Mouse (Mus musculus): ENCODE results near the gene Cdkl4. TPM values are rescaled to one million over a fixed set of nuclear protein-coding genes. Genes with fewer than 3 reads are reported as not detected.

Gene Cdkl4
- polyA plus RNA-seq, 1 experiment, result 0.25 TPM

DNA sequence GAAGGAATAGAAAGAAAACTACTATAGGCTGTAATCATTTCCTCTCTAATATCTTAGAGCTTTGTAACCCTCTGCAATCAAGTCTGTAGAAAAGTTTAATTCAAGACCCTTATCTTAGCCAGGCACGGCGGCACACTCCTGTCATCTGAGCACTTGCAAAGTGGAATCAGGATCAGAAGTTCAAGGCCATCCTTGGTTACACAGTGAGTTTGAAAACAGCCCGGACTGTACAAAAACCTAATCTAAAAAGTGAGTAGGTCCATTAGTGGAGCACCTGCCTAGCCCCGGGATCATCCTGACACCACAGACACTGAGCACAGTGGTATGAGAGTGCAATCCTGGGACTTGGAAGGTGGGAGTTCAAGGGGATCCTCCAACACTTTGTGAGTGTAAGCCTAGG lies 84.8 kb downstream of the Cdkl4 start:
- H3K4me3 ChIP-seq (ENCODE audit: insufficient read depth, low read length), result no peak overlapping the region
- TF ChIP-seq POLR2A (IDR thresholded peaks at IDR 0.05; ENCODE audit: borderline replicate concordance, low read depth, low read length) (no peak), CTCF (IDR thresholded peaks at IDR 0.05; ENCODE audit: low read depth, low read length) (no peak)
- H3K4me1 ChIP-seq (ENCODE audit: control insufficient read depth, insufficient read depth, low read length), result peaks cover 9% of the 10 kb centered on the region
- H3K27ac ChIP-seq (ENCODE audit: insufficient read depth, low read depth, low read length), result no peak overlapping the region

DNA sequence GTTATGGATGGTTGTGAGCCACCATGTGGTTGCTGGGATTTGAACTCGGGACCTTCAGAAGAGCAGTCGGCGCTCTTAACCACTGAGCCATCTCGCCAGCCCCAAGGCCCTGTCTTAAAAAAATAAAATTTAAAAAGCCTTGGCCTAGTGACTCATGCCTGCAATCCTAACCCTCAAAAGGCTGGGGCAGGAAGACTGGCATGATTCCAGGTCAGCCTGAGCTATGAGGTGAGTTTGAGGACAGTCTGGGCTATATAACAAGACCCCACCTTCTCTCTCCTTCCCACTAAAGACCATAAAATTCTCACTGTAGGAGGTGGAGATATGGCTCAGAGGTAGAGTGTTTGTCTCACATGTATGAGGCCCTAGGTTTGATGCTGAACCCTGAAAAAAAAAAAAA lies 85.3 kb downstream of the Cdkl4 start:
- no peak overlapping the region for H3K4me3 ChIP-seq (ENCODE audit: insufficient read depth, low read length)
- no peak overlapping the region for H3K27ac ChIP-seq (ENCODE audit: insufficient read depth, low read depth, low read length)
- TF ChIP-seq POLR2A (IDR thresholded peaks at IDR 0.05; ENCODE audit: borderline replicate concordance, low read depth, low read length), result no peak
- no peak for TF ChIP-seq CTCF (IDR thresholded peaks at IDR 0.05; ENCODE audit: low read depth, low read length)
- peaks cover 7% of the 10 kb centered on the region for H3K4me1 ChIP-seq (ENCODE audit: control insufficient read depth, insufficient read depth, low read length)

DNA sequence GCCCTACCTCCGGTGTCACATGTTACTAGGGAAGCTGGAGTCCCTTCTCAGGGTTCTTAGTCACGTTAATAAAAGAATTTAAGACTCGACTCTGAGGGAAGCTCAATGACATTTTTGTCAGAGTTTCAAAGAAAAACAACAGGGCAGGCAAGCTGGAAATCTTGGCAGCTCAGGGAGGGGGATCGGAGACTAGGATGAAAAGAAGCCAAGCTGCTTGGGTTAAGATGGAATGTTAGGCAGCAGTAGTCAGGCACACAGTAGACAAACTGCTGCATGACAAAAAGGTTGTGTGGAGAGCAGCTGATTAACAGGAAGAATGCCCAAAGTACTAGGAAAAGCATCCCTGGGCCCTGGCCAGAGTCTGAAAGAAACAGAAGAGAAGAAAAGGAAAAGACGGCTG lies 87.4 kb downstream of the Cdkl4 start:
- Histone ChIP-seq H3K4me1 (ENCODE audit: control insufficient read depth, insufficient read depth, low read length) (no peaks in the 10 kb centered on the region), H3K27ac (ENCODE audit: insufficient read depth, low read depth, low read length) (no peak overlapping the region), H3K4me3 (ENCODE audit: insufficient read depth, low read length) (no peak overlapping the region)
- TF ChIP-seq POLR2A (IDR thresholded peaks at IDR 0.05; ENCODE audit: borderline replicate concordance, low read depth, low read length) (no peak), CTCF (IDR thresholded peaks at IDR 0.05; ENCODE audit: low read depth, low read length) (no peak)

DNA sequence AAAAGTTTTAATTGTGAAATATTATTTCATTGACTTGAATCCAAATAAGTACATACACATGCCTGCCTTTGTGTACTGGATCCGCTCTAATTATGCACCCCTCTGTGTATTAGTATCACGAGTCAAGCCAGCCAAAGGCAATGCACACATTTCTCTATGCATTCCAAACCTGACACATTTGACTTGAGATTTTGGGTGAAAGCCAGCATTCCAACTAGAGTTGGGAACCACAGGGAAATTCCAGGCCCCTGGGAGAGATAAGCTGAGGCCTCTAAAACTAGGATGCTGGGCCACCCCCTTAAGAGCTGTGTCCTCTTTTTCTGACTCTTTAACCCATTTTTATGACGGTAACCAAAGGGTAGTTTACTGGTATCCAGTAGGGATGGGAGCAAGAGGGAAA lies 88.7 kb downstream of the Cdkl4 start:
- no peak overlapping the region for H3K27ac ChIP-seq (ENCODE audit: insufficient read depth, low read depth, low read length)

DNA sequence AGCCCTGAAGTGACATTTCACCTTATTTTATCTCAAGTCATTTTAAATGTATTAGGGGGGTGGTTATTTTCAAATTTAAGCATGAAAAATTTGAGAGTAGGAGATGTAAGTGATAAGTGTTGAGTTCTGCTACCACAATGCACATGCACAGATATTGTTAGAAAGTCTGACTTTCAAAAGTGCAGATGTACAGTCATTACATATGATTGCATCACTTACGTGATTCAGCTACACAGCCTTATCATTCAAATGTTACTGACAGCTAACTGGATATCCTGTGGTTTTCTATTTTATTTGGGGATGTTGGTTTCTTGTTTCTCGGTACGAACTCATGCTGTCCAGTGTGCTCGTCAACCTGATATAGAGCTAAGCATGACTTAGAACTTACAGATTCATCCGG lies 92.5 kb downstream of the Cdkl4 start:
- H3K4me3 ChIP-seq (ENCODE audit: insufficient read depth, low read length), result no peak overlapping the region
- no peak for TF ChIP-seq POLR2A (IDR thresholded peaks at IDR 0.05; ENCODE audit: borderline replicate concordance, low read depth, low read length)
- no peak for TF ChIP-seq CTCF (IDR thresholded peaks at IDR 0.05; ENCODE audit: low read depth, low read length)

More for the DNA sequence above, 88.7 kb downstream of the Cdkl4 start:
- Histone ChIP-seq H3K4me1 (ENCODE audit: control insufficient read depth, insufficient read depth, low read length) (no peaks in the 10 kb centered on the region), H3K4me3 (ENCODE audit: insufficient read depth, low read length) (no peak overlapping the region)
- TF ChIP-seq CTCF (IDR thresholded peaks at IDR 0.05; ENCODE audit: low read depth, low read length) (no peak), POLR2A (IDR thresholded peaks at IDR 0.05; ENCODE audit: borderline replicate concordance, low read depth, low read length) (no peak)

DNA sequence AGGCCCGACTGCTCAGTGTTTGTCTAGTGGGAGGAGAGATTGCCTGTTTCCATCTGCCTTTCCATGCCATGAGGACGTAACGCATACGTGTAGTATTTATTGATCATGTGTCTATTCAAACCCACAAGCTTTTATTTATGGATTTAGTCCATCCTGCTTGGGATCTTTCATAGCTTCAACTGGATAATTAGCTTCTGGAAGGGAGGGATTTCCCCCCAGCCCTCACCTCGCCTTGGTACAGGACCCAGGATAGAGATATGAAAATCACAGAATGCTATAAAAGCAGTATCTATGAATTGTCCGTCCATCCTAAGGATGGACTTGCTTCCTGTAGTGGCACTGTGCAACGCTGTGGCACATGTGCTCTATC lies 96.8 kb downstream of the Cdkl4 start:
- Histone ChIP-seq H3K27ac (ENCODE audit: insufficient read depth, low read depth, low read length) (no peak overlapping the region), H3K4me1 (ENCODE audit: control insufficient read depth, insufficient read depth, low read length) (peaks cover 11% of the 10 kb centered on the region), H3K4me3 (ENCODE audit: insufficient read depth, low read length) (peak overlapping the region; percentile 90)
- no peak for TF ChIP-seq POLR2A (IDR thresholded peaks at IDR 0.05; ENCODE audit: borderline replicate concordance, low read depth, low read length)
- no peak for TF ChIP-seq CTCF (IDR thresholded peaks at IDR 0.05; ENCODE audit: low read depth, low read length)

More for the DNA sequence above, 92.5 kb downstream of the Cdkl4 start:
- Histone ChIP-seq H3K27ac (ENCODE audit: insufficient read depth, low read depth, low read length) (no peak overlapping the region), H3K4me1 (ENCODE audit: control insufficient read depth, insufficient read depth, low read length) (peaks cover 7% of the 10 kb centered on the region; the same call in 1 of the 2 replicates)

DNA sequence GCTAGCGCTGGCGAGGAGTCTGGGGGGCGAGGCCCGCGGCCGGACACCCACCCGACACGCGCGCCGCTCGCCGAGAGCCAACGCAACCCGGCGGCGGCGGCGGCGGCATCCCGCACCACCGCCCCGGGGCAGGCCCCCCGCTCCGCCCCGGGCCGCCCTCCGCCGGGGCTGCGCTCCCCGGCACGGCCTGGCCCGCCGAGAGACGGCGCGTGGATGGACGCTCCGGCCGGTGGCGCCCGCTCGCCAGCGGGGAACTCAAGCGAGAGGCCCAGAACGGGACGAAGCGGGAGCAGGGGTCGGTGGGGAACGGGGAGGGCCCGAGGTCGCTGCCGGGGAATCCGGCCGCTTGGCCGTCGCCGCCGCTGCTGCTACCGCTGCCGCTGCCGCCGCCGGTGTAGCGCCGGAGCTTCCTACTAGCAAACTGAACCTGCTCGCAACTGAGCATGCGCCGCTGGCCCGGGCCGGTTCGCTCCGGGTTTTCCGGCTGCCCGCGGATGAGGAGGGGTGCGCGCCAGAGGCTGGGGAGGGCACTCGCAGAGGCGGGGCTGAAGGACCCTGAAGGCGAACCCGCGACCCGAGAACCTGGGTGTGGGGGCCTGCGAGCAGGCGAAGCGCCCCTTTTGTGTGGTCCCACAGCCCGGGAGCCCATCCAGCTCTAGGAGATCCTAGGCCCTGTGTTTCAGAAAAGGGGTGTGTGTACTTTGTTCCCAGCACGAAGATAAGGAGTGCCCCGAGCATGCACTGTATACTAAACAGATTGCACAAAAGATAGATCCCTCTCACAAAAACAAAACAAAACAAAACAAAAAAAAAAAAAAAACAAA lies 97.4 kb downstream of the Cdkl4 start, which contains the start of gene Sos1:
Gene Sos1, minus strand, starts transcription at position 423 of the 824 bp plus-strand sequence.
- Histone ChIP-seq H3K4me3 (ENCODE audit: insufficient read depth, low read length) (peak within 1 kb of the TSS; percentile 90), H3K4me1 (ENCODE audit: control insufficient read depth, insufficient read depth, low read length) (peaks cover 11% of the 10 kb centered on the region), H3K27ac (ENCODE audit: insufficient read depth, low read depth, low read length) (peak within 1 kb of the TSS; percentile 54)
- TF ChIP-seq POLR2A (IDR thresholded peaks at IDR 0.05; ENCODE audit: borderline replicate concordance, low read depth, low read length), result no peak
- TF ChIP-seq CTCF (IDR thresholded peaks at IDR 0.05; ENCODE audit: low read depth, low read length), result no peak

DNA sequence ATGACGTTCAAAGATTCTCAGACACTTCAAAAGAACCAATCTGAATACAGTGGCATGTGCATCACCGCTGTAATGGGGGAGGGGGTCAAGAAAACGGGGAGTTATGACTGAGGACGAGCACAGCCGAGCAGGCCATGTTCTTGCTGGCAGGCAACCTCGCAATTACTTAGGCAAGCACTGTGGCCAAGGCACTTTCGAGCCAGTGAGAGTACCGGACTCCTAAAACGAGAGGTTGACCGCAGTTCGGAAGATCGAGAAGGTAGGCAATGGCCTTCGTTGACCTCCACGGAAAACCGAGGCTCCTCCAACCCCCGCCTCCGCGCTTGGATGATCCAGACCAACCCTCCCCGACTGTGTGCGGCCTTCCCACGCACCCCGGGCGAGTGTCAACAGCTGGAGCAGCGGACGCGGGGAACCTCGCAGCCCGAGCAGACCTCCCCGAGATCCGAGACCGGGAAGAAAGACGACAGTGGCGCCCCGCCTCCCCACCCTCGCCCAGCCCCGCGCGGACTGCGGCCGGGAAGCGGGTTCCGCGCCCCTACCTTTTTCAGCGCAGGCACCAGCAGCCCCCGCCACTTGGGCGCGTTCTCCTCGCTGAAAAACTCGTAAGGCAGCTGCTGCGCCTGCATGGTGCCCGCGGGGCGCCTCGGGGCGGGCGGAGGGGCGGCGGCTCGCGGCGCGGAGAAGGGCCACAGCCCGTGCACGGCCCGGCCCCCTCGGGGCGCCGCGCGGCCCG lies 98.2 kb downstream of the Cdkl4 start:
- H3K4me3 ChIP-seq (ENCODE audit: insufficient read depth, low read length), result peak overlapping the region; percentile 90
- TF ChIP-seq POLR2A (IDR thresholded peaks at IDR 0.05; ENCODE audit: borderline replicate concordance, low read depth, low read length) (no peak), CTCF (IDR thresholded peaks at IDR 0.05; ENCODE audit: low read depth, low read length) (no peak)
- peaks cover 11% of the 10 kb centered on the region for H3K4me1 ChIP-seq (ENCODE audit: control insufficient read depth, insufficient read depth, low read length)
- H3K27ac ChIP-seq (ENCODE audit: insufficient read depth, low read depth, low read length), result no peak overlapping the region; the same call in 1 of the 2 replicates

DNA sequence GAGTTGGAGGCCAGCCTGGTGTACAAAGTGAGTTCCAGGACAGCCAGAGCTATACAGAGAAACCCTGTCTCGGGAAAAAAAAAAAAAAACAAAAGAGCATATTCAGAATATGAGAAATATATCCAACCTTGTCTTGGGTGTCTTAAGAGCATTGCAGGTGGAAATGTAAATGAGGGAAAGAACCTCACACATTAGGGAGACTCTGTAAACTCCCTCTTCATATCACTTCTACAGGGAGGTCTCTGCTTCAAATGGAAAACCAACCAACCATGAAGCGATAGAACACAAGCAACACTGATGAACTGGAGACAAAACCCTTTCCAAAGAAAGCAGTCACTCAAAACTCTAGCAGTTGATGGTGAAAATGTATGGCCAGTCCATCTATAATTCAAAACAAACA lies 99.9 kb downstream of the Cdkl4 start:
- Histone ChIP-seq H3K4me1 (ENCODE audit: control insufficient read depth, insufficient read depth, low read length) (peaks cover 7% of the 10 kb centered on the region), H3K4me3 (ENCODE audit: insufficient read depth, low read length) (no peak overlapping the region), H3K27ac (ENCODE audit: insufficient read depth, low read depth, low read length) (no peak overlapping the region)
- TF ChIP-seq CTCF (IDR thresholded peaks at IDR 0.05; ENCODE audit: low read depth, low read length), result no peak
- no peak for TF ChIP-seq POLR2A (IDR thresholded peaks at IDR 0.05; ENCODE audit: borderline replicate concordance, low read depth, low read length)

DNA sequence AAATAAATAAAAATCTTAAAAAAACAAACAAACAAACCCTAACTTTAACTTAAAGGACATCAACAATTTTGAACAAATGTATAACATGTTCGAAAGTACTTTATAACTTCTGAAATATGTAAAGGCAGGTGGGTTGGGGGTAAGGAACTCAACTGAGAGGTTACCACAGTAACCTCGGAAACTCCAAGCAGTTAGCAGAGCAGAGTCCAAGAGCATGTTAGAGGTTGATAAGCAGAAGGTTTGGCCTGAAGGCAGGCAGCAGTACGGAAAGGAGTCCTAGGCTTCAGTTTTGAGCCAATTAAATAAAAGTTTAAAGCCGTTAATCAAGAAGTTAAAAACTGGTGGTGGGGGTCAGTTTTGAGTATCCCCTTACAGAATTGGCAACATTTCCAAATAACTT lies 101.1 kb downstream of the Cdkl4 start:
- H3K4me1 ChIP-seq (ENCODE audit: control insufficient read depth, insufficient read depth, low read length), result peaks cover 7% of the 10 kb centered on the region
- H3K27ac ChIP-seq (ENCODE audit: insufficient read depth, low read depth, low read length), result no peak overlapping the region
- no peak overlapping the region for H3K4me3 ChIP-seq (ENCODE audit: insufficient read depth, low read length)
- TF ChIP-seq POLR2A (IDR thresholded peaks at IDR 0.05; ENCODE audit: borderline replicate concordance, low read depth, low read length) (no peak), CTCF (IDR thresholded peaks at IDR 0.05; ENCODE audit: low read depth, low read length) (no peak)

Other genes with a start within 250 kb of the Cdkl4 start
- not detected in 2 replicates for gene Gm10190, start 204.3 kb downstream of the Cdkl4 start, polyA plus RNA-seq (2012; ENCODE audit: insufficient read depth, insufficient read length, missing spikeins)
- gene Sos1, start 97.4 kb downstream of the Cdkl4 start, polyA plus RNA-seq (2012; ENCODE audit: insufficient read depth, insufficient read length, missing spikeins), result 10.4 and 12.0 TPM in 2 replicates
- 30.9 and 31.0 TPM in 2 replicates for gene Map4k3, start 150.7 kb upstream of the Cdkl4 start, polyA plus RNA-seq (2012; ENCODE audit: insufficient read depth, insufficient read length, missing spikeins)